Mouse (Mus musculus): Measurements from ENCODE around the gene Snx1. TPM values are rescaled to one million over a fixed set of nuclear protein-coding genes. Genes with fewer than 3 reads are reported as not detected.

Gene Snx1
- polyA plus RNA-seq, 1 experiment, result 70.5 TPM

DNA sequence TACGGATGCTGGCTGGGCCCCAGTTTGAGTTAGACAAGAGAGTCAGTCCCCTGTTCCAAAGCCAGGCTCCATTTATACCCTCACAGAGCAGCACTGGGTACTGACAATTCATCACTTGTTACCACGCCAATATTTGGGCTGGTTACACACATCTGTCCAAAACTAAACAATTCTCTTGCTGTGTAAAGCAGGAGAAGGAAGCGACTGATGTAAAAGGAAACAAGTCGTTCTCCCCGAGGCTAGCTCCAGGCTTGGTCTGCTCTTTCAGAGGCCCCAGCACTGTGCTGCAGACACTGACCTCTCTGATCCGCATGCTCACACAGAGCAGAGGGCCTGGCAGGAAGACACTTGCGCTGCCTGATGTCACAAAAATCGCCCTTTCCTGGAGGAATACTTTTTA lies 24.8 kb downstream of the Snx1 start:
- Histone ChIP-seq H3K4me3 (ENCODE audit: insufficient read depth, low read length) (no peak overlapping the region), H3K4me1 (ENCODE audit: control insufficient read depth, insufficient read depth, low read length) (no peaks in the 10 kb centered on the region), H3K27ac (ENCODE audit: insufficient read depth, low read length) (no peak overlapping the region)
- TF ChIP-seq POLR2A (IDR thresholded peaks at IDR 0.05; ENCODE audit: low read depth, low read length) (no peak), CTCF (IDR thresholded peaks at IDR 0.05; ENCODE audit: borderline replicate concordance, insufficient read depth, low read length) (no peak)

DNA sequence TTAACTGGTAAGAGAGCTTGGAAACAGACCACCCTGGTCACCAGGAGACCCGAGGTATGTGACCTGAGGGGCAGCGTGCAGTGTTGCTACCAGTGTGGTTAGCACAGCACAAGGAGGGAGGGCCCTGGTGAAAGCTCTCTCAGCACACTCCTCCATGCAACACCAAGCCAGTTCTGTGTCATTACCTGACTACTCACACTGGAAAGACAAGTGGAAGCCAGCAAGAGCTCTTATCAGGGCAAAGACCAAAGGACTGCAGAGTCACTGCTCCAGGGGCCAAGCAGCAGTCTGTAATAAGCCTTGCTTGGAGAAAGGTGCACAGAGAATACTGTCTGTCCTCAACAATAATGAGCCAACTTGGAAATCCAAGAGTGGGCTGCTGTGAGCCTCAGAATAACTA lies 33.7 kb downstream of the Snx1 start:
- Histone ChIP-seq H3K27ac (ENCODE audit: insufficient read depth, low read length) (no peak overlapping the region), H3K4me1 (ENCODE audit: control insufficient read depth, insufficient read depth, low read length) (no peaks in the 10 kb centered on the region), H3K4me3 (ENCODE audit: insufficient read depth, low read length) (no peak overlapping the region)
- no peak for TF ChIP-seq CTCF (IDR thresholded peaks at IDR 0.05; ENCODE audit: borderline replicate concordance, insufficient read depth, low read length)
- TF ChIP-seq POLR2A (IDR thresholded peaks at IDR 0.05; ENCODE audit: low read depth, low read length), result no peak

DNA sequence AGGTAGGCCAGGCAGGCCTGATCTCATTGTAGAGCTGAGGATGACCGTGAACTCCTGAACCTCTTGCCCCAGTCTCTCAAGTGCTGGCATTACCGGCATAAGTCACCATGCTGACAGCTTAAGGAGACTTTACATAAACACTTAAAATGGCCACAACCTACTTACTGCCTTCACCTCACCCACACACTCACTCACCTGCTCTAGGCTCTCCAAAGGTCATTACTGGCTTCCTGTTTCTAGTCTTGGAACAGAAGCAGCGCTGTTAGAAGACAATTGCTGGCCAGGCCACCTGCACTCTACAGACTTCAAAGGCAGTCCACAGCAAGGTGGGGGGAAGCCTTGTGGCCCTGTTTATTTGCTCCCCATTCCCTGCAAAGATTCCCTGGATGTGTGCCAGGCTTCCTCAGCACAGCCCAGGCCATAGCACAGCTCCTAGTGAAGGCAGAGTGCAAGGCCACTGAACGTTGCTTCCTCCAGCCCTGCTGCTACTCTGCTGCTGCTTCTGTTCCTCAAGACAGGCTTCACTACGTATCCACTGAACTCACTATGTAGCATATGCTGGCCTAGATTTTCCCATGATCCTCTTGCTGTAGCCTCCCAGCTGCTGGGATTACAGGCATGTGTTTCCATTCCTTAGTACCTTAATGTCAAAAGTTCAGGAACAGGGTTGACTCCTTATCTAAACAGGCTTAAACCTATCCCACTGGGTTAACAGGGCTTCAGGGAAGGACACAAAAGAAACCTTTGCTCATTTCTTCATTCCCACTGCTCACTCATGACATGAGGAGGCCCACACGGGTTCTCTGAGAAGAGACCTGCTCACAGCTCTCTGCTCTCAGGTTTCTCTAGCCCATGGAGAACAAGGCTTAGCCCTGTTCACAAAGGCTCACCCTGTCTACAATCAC lies 34.8 kb downstream of the Snx1 start:
- no peak overlapping the region for H3K4me3 ChIP-seq (ENCODE audit: insufficient read depth, low read length)
- TF ChIP-seq CTCF (IDR thresholded peaks at IDR 0.05; ENCODE audit: borderline replicate concordance, insufficient read depth, low read length) (no peak), POLR2A (IDR thresholded peaks at IDR 0.05; ENCODE audit: low read depth, low read length) (no peak)
- no peaks in the 10 kb centered on the region for H3K4me1 ChIP-seq (ENCODE audit: control insufficient read depth, insufficient read depth, low read length)
- no peak overlapping the region for H3K27ac ChIP-seq (ENCODE audit: insufficient read depth, low read length)

DNA sequence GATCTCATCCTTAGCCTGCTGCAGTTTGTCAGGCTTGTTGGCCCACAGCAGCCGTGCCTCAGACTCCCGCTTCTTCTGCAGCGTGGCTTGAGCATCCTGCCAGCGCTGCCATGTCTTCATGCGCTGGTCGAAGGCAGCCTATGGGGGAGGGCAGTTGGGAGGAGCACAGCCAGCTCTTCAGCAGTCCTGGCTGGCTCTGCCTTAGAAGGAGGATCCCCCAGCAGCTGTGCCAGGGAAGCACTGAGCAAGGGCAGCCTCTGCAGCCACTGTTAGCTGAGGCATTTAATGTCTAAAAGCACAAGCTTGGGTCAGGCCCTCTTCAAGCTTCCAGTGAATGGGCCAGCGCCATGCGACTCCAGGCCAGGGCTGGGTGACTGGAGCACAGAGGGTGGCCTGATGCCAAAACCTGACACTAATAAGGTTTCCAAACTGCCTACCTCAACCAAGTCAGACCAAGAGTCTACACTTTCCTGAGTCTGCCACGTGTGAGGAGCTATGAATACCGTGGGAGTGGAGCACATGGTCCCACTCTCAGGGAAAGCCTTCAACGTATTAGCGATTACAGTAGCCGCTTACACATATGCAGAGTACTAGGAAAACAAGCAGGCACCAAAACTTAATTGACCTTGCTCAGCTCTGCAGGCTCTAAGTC lies 35.7 kb downstream of the Snx1 start:
- no peak overlapping the region for H3K27ac ChIP-seq (ENCODE audit: insufficient read depth, low read length)
- no peak overlapping the region for H3K4me3 ChIP-seq (ENCODE audit: insufficient read depth, low read length)
- TF ChIP-seq CTCF (IDR thresholded peaks at IDR 0.05; ENCODE audit: borderline replicate concordance, insufficient read depth, low read length) (no peak), POLR2A (IDR thresholded peaks at IDR 0.05; ENCODE audit: low read depth, low read length) (no peak)
- H3K4me1 ChIP-seq (ENCODE audit: control insufficient read depth, insufficient read depth, low read length), result no peaks in the 10 kb centered on the region

DNA sequence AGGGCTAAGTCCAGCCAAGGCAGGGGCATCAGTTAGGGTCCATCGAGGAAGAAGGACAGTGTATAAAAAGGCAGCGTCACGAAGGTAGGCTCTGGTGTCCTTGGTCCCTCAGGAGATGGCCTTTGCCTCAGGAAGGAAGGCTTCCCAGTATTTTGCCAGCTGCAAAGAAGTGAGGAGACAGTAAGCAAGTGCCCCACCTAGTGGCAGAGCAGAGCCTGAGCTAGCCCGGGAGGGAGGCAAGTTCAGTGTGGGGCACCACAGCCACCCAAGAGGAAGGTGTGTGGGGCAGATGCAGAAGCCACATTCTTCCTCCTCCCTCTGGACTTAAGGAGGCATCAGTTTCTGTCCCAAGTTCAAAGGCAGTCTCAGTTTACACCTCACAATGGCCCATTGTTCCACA lies 38.0 kb downstream of the Snx1 start:
- TF ChIP-seq CTCF (IDR thresholded peaks at IDR 0.05; ENCODE audit: borderline replicate concordance, insufficient read depth, low read length) (peak; percentile 73), POLR2A (IDR thresholded peaks at IDR 0.05; ENCODE audit: low read depth, low read length) (no peak)
- no peak overlapping the region for H3K4me3 ChIP-seq (ENCODE audit: insufficient read depth, low read length)
- no peaks in the 10 kb centered on the region for H3K4me1 ChIP-seq (ENCODE audit: control insufficient read depth, insufficient read depth, low read length)
- H3K27ac ChIP-seq (ENCODE audit: insufficient read depth, low read length), result no peak overlapping the region

DNA sequence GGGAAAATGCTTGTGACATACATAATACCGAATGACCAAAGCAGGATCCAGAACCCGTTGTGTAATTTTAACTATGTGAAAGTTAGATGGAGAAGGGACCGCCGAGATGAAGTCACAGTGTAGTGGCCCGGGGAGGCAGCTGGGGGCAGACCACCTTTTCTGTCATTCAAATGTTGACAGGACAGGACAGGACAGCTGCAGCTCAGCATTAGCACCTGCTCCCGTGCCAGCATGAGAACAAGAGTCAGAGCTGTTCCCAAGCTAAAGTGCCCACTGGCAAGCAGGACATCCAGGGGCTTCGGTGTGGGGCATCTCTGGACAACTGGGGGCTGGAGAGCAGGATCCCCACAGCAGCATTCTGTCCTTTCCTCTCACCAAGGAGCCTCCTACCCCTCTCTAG lies 39.3 kb downstream of the Snx1 start:
- Histone ChIP-seq H3K4me1 (ENCODE audit: control insufficient read depth, insufficient read depth, low read length) (no peaks in the 10 kb centered on the region), H3K4me3 (ENCODE audit: insufficient read depth, low read length) (no peak overlapping the region), H3K27ac (ENCODE audit: insufficient read depth, low read length) (no peak overlapping the region)
- no peak for TF ChIP-seq POLR2A (IDR thresholded peaks at IDR 0.05; ENCODE audit: low read depth, low read length)
- TF ChIP-seq CTCF (IDR thresholded peaks at IDR 0.05; ENCODE audit: borderline replicate concordance, insufficient read depth, low read length), result no peak

DNA sequence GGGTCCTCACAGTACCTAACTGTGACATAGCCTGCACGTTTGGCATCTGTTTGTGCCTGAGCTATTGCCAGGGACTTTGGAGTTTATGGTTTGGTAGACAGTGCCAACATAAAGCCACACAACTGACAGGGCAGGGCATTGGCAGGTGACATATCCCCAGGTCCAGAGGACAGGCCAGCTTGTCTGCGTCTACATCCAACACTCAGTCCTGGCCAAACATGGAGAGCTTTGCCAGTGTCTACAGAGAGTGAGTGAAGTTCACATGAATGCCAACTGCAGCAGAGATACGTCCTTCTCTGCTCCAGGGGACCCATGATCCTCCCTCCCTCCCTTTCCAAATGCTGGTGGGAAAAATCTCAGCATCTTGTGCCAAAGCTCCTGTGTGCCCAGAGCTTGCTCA lies 42.2 kb downstream of the Snx1 start:
- no peaks in the 10 kb centered on the region for H3K4me1 ChIP-seq (ENCODE audit: control insufficient read depth, insufficient read depth, low read length)

DNA sequence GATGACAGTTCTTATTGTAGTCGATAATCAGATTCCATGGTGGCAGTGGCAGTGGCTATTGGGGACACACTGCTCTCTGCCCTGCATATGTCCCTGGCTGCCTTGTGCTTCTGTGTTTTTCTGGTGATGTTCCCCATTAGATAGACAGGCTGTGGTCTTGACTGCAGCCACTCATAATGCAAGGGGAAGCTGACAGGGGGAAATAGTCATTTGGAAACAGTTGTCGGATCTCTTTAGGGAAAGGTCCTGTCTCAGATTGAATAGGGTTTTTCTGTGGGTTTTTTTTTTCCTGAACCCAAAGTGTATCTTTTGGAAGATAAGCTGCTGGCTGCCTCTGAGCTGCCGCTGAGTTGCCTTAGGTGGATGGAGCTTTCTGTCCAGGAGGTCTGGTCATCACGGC lies 44.4 kb downstream of the Snx1 start:
- TF ChIP-seq POLR2A (IDR thresholded peaks at IDR 0.05; ENCODE audit: low read depth, low read length) (no peak), CTCF (IDR thresholded peaks at IDR 0.05; ENCODE audit: borderline replicate concordance, insufficient read depth, low read length) (no peak)
- Histone ChIP-seq H3K27ac (ENCODE audit: insufficient read depth, low read length) (no peak overlapping the region), H3K4me1 (ENCODE audit: control insufficient read depth, insufficient read depth, low read length) (no peaks in the 10 kb centered on the region; the same call in 1 of the 2 replicates), H3K4me3 (ENCODE audit: insufficient read depth, low read length) (no peak overlapping the region)

More for the DNA sequence above, 42.2 kb downstream of the Snx1 start:
- Histone ChIP-seq H3K4me3 (ENCODE audit: insufficient read depth, low read length) (no peak overlapping the region), H3K27ac (ENCODE audit: insufficient read depth, low read length) (no peak overlapping the region)
- TF ChIP-seq POLR2A (IDR thresholded peaks at IDR 0.05; ENCODE audit: low read depth, low read length), result no peak
- TF ChIP-seq CTCF (IDR thresholded peaks at IDR 0.05; ENCODE audit: borderline replicate concordance, insufficient read depth, low read length), result no peak

DNA sequence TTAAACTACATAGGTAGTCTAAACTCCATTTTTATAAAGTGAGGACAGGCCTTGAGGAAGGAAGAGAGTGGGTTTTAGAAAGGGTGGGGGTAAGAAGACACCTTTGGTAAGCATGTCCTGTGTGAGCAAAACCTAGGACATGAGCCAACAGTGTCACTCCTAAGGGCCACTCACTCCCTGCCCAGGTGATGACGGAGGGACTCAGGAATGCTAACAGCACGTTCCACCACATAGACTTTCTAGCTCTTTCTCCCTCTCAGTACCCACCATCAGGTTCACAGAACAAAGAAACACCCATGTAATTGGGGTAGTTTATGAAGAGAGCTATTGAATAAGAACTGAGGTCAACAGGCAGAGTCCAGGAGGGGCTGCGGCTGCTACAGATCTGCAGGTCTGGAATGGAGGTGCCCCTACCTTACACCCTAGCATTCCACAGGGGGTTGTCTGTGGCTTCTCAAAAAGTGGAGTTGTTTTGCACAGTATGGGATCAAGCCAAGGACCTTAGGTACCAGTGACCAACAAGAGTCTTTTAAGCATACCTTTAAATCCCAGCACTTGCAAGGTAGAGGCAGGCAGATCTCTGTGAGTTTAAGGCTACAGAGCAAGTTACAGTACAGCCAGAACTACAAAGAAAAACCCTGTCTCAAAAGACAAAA lies 45.5 kb downstream of the Snx1 start:
- no peaks in the 10 kb centered on the region; the same call in 1 of the 2 replicates for H3K4me1 ChIP-seq (ENCODE audit: control insufficient read depth, insufficient read depth, low read length)
- TF ChIP-seq POLR2A (IDR thresholded peaks at IDR 0.05; ENCODE audit: low read depth, low read length) (no peak), CTCF (IDR thresholded peaks at IDR 0.05; ENCODE audit: borderline replicate concordance, insufficient read depth, low read length) (no peak)
- no peak overlapping the region for H3K27ac ChIP-seq (ENCODE audit: insufficient read depth, low read length)
- H3K4me3 ChIP-seq (ENCODE audit: insufficient read depth, low read length), result no peak overlapping the region
